Mouse (Mus musculus) stomach, postnatal 0 days (tissue): ENCODE data around the gene Lrp6. TPM values are rescaled to one million over a fixed set of nuclear protein-coding genes. Genes with fewer than 3 reads are reported as not detected.

ENCODE experiments used
- ATAC-seq: fragments of 200-750 bp; cut with Nextera tagmentation; 2 replicates; pipeline ENCODE4 v1.8.0; 2017; ENCODE audit not compliant: low FRiP score, low TSS enrichment
- DNase-seq: peaks from one replicate; pipeline ENCODE4 v3.0.0-alpha.2; 2016; ENCODE audit warnings: low spot score
- H3K27ac ChIP-seq: fragments of 300-500 bp; sonication (generic); replicated peaks from 2 replicates; pipeline ENCODE4 v1.5.1; 2014; ENCODE audit warnings: mild to moderate bottlenecking, control low read depth
- H3K27me3 ChIP-seq: fragments of 300-500 bp; sonication (generic); 2 replicates; pipeline ENCODE4 v1.6.1; 2014; ENCODE audit warnings: low read length; ENCODE audit not compliant: control insufficient read depth, insufficient read depth
- H3K36me3 ChIP-seq: fragments of 300-500 bp; sonication (generic); 2 replicates; pipeline ENCODE4 v1.6.1; 2014; ENCODE audit warnings: low read length, mixed read lengths; ENCODE audit not compliant: control insufficient read depth, insufficient read depth
- H3K4me1 ChIP-seq: fragments of 300-500 bp; sonication (generic); replicated peaks from 2 replicates; pipeline ENCODE4 v1.6.1; 2014; ENCODE audit warnings: antibody characterized with exemption; ENCODE audit not compliant: control insufficient read depth, insufficient read depth
- H3K4me2 ChIP-seq: fragments of 300-500 bp; sonication (generic); replicated peaks from 2 replicates; pipeline ENCODE4 v1.6.1; 2014; ENCODE audit warnings: low read depth, mild to moderate bottlenecking, control low read depth, moderate library complexity
- H3K4me3 ChIP-seq: fragments of 300-500 bp; sonication (generic); 2 replicates; pipeline ENCODE4 v1.5.1; 2014; ENCODE audit warnings: low read depth, low read length, control low read depth
- H3K9ac ChIP-seq: fragments of 300-500 bp; sonication (generic); 2 replicates; pipeline ENCODE4 v1.6.1; 2014; ENCODE audit warnings: mild to moderate bottlenecking, low read length, control low read depth, mixed read lengths
- H3K9me3 ChIP-seq: fragments of 300-500 bp; sonication (generic); 2 replicates; pipeline ENCODE4 v1.6.1; 2016; ENCODE audit warnings: low read length; ENCODE audit not compliant: control insufficient read depth
- CTCF ChIP-seq: IDR thresholded peaks from 2 replicates; pipeline ENCODE4 v1.5.1; 2016; ENCODE audit warnings: antibody characterized with exemption, low read depth, mild to moderate bottlenecking, moderate library complexity
- EP300 ChIP-seq: optimal IDR thresholded peaks from 2 replicates; pipeline ENCODE3; 2016; ENCODE audit warnings: antibody characterized with exemption
- WGBS: fragments of 180-500 bp; shearing (Covaris S2); extraction: QIAGEN DNeasy Blood & Tissue Kit; methylation state at CpG from one replicate; pipeline ENCODE4 v1.1.7; 2014; 5-methylcytosine and 5-hydroxymethylcytosine counted together
- polyA plus RNA-seq: library from polyadenylated mRNA; unstranded; fragments of >200 nt; fragmentation: Nextera tagmentation; extraction: Ambion mirVana; gene quantifications from 2 replicates; pipeline ENCODE4 v1.2.1, GENCODE M21; 2015

The Lrp6 gene
- polyA plus RNA-seq, 1 experiment from 2014 or later: 12.1 TPM

DNA sequence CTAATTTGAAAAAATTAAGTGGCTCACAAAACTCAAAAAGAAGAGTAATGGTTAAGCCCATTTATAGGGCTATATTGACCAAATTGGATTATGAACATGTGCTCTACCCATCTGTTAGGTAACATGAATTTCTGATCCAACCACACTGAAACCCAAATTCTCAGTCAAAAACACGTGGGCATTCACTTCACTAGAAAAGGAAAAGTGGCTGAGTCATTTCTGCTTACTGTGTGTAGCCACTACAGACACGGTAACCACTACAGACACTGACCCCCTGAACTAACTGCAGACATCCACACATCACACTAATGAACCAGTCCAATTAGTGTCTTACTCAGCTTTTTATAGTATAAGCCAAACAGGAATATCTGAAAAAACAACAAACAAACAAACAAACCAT is 22.7 kb downstream of the Lrp6 start:
- Histone ChIP-seq H3K36me3 (no peaks in the 10 kb centered on the region), H3K27ac (no peak overlapping the region), H3K4me3 (no peak overlapping the region), H3K4me1 (peaks cover 2% of the 10 kb centered on the region; the same call in 1 of the 2 replicates), H3K4me2 (no peak overlapping the region), H3K9ac (no peak overlapping the region), H3K27me3 (no peaks in the 10 kb centered on the region), H3K9me3 (no peaks in the 10 kb centered on the region)
- TF ChIP-seq CTCF: no peak
- TF ChIP-seq EP300: no peak
- 46% methylated on average over 2 of the region's 2 CpGs for WGBS
- no peak for DNase-seq
- ATAC-seq: no peak

DNA sequence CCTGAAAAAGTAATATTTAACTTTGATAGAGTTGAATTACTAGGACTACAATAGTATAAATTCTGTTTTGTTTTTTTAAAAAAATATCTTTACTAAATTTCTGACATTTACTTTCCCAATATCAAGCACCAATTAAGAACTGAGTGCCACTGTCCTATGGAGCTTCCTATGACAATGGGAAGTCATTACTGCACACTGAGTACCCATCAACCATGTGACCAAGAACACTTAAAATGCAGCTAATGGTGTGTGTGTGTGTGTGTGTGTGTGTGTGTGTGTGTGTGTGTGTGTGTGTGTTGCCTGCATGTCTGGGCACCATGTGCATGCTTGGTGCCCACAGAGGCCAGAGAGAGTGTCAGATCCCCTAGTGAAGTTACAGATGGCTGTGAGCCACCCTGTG is 23.2 kb downstream of the Lrp6 start:
- no peak for ATAC-seq
- H3K4me1 ChIP-seq: peaks cover 2% of the 10 kb centered on the region; the same call in 1 of the 2 replicates
- H3K9ac ChIP-seq: no peak overlapping the region
- no peak overlapping the region for H3K4me2 ChIP-seq
- no peaks in the 10 kb centered on the region for H3K9me3 ChIP-seq
- no peak for TF ChIP-seq CTCF
- TF ChIP-seq EP300: no peak
- DNase-seq: no peak
- no peak overlapping the region for H3K27ac ChIP-seq
- H3K36me3 ChIP-seq: no peaks in the 10 kb centered on the region
- H3K4me3 ChIP-seq: no peak overlapping the region
- no peaks in the 10 kb centered on the region for H3K27me3 ChIP-seq

DNA sequence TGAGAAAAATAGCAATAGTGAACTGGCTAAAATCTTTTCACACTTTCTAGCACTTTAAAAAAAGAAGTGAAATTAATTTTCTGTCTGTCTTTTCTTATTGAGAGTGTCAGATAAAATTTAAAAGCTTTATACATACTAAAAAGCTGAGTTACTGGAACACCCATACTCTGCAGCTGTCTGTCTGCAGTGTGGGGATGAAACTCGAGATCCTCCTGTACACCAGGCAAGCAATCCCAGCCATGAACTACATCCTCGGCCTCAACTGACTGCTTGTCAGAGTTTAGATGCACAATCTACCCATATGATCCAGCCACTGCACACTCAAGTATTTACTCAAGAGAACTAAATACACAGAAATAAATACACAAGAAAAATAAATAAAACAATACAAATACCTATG is 24.4 kb downstream of the Lrp6 start:
- Histone ChIP-seq H3K4me1 (peaks cover 2% of the 10 kb centered on the region; the same call in 1 of the 2 replicates), H3K27ac (no peak overlapping the region), H3K27me3 (no peaks in the 10 kb centered on the region), H3K4me2 (no peak overlapping the region), H3K9me3 (no peaks in the 10 kb centered on the region), H3K9ac (no peak overlapping the region), H3K36me3 (no peaks in the 10 kb centered on the region), H3K4me3 (no peak overlapping the region)
- no peak for TF ChIP-seq CTCF
- TF ChIP-seq EP300: no peak
- ATAC-seq (no peak), DNase-seq (no peak)
- 79% methylated on average over 2 of the region's 2 CpGs for WGBS

DNA sequence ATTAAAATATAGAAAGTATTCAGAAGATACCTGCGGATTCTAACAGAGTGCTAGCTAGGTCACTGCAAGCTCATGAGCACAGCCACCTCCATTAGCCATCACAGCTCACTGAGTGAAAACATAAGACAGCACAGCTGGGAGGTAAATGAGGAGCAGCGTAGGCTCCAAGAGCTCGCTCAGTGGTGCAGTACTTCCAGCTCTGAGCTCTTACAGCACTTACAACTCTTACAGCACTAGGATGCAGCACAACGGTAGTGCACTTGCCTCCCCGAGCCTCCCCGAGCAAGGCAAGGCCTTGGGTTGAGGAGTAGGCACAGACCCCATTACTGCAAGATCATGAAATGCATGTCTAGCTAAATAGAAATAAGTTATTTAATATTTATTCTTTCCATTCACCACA is 26.6 kb downstream of the Lrp6 start:
- TF ChIP-seq EP300 (no peak), CTCF (no peak)
- Histone ChIP-seq H3K36me3 (no peaks in the 10 kb centered on the region), H3K4me3 (no peak overlapping the region), H3K27me3 (no peaks in the 10 kb centered on the region), H3K4me1 (no peaks in the 10 kb centered on the region; the same call in 1 of the 2 replicates), H3K9me3 (no peaks in the 10 kb centered on the region), H3K9ac (no peak overlapping the region), H3K27ac (no peak overlapping the region), H3K4me2 (no peak overlapping the region)
- ATAC-seq: no peak
- WGBS: 90% methylated on average over 6 of the region's 6 CpGs
- no peak for DNase-seq

DNA sequence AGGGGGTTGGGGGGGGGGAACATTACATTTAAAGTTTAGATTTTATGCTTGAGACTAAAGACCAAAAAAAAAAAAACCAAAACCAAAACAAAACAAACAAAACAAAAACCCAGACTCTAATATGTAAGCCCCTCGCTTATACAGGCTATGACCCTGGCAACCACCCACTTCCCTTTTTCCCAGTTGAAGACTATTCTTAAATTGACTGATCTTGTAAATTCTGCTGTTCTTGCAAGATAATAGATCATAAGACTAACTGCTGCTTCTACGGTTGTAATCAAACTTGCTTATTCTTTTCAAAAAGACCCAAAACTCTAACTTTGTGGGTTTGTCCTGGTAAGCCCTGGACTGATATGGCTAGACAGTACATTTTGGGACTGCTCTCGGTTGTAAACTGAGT is 27.3 kb downstream of the Lrp6 start:
- Histone ChIP-seq H3K4me1 (no peaks in the 10 kb centered on the region), H3K9me3 (no peaks in the 10 kb centered on the region), H3K27ac (no peak overlapping the region), H3K9ac (no peak overlapping the region), H3K27me3 (no peaks in the 10 kb centered on the region), H3K4me3 (no peak overlapping the region), H3K36me3 (no peaks in the 10 kb centered on the region), H3K4me2 (no peak overlapping the region)
- no peak for DNase-seq
- TF ChIP-seq EP300: no peak
- TF ChIP-seq CTCF: no peak
- WGBS: 86% methylated on average over 3 of the region's 3 CpGs
- no peak for ATAC-seq

DNA sequence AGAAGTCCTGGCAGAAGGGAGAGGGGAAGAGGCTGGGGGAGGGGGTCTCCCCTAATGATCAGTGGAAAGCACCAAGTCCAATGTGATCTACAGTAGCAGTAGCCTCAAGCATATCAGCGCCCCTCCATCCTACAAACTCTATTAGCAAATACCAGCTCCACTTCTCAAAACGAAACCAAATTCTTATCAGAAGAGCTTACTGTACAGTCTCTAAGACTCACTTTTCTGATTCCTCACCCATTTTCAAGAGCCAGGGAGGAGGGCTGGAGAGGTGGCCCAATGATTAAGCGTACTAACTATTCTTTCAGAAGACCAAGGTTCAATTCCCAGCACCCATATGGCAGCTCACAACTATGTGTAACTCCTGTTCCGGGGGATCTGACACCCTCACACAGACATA is 28.0 kb downstream of the Lrp6 start:
- H3K9me3 ChIP-seq: no peaks in the 10 kb centered on the region
- no peak overlapping the region for H3K9ac ChIP-seq
- no peaks in the 10 kb centered on the region for H3K4me1 ChIP-seq
- no peak overlapping the region for H3K27ac ChIP-seq
- TF ChIP-seq CTCF: no peak
- no peak for TF ChIP-seq EP300
- ATAC-seq (no peak), DNase-seq (no peak)
- no peaks in the 10 kb centered on the region for H3K36me3 ChIP-seq
- H3K4me2 ChIP-seq: no peak overlapping the region
- no peaks in the 10 kb centered on the region for H3K27me3 ChIP-seq
- H3K4me3 ChIP-seq: no peak overlapping the region
- 82% methylated on average over 4 of the region's 4 CpGs for whole genome bisulfite sequencing
